Mouse (Mus musculus): ENCODE measurements at regions not wholly inside any gene's neighbourhood (a gene's known extent, or its start where the extent isn't known, plus 50 kb on each side); places are given as distances from the start of the nearest gene placed in this dataset.
A peak's percentile ranks its signal among the peaks of the same experiment; 100 is the strongest.

- 54% methylated on average over 5 of the region's 5 CpGs for WGBS
- DNase-seq: peak; percentile 59
- no peak for ATAC-seq (ENCODE audit: low FRiP score, low TSS enrichment)
Observed at GRCm38 (mm10) chr14:120835758-120836157, 75.3 kb upstream of the Ipo5 start.

GRCm38 (mm10) chr14:120836535-120837316 is 74.3 kb upstream of the Ipo5 start:
- ATAC-seq (ENCODE audit: low FRiP score, low TSS enrichment): no peak
- Histone ChIP-seq H3K27me3 (ENCODE audit: control insufficient read depth, insufficient read depth, low read length) (no peaks in the 10 kb centered on the region), H3K9ac (replicated peaks; ENCODE audit: low read length) (no peak overlapping the region), H3K36me3 (ENCODE audit: control insufficient read depth, insufficient read depth, low read length) (no peaks in the 10 kb centered on the region), H3K9me3 (ENCODE audit: control insufficient read depth, low read length) (no peaks in the 10 kb centered on the region), H3K4me1 (ENCODE audit: control insufficient read depth, insufficient read depth, low read length) (no peaks in the 10 kb centered on the region), H3K4me2 (ENCODE audit: low read length) (no peak overlapping the region), H3K27ac (replicated peaks; ENCODE audit: low read depth, low read length) (no peak overlapping the region), H3K4me3 (replicated peaks; ENCODE audit: low read depth, low read length) (no peak overlapping the region)
- DNase-seq: no peak
- WGBS: 91% methylated on average over 12 of the region's 12 CpGs

More at GRCm38 (mm10) chr14:120835758-120836157, 75.3 kb upstream of the Ipo5 start:
- no peak overlapping the region for H3K27ac ChIP-seq (replicated peaks; ENCODE audit: low read depth, low read length)
- H3K9me3 ChIP-seq (ENCODE audit: control insufficient read depth, low read length): no peaks in the 10 kb centered on the region
- H3K27me3 ChIP-seq (ENCODE audit: control insufficient read depth, insufficient read depth, low read length): no peaks in the 10 kb centered on the region
- H3K9ac ChIP-seq (replicated peaks; ENCODE audit: low read length): no peak overlapping the region
- no peak overlapping the region for H3K4me2 ChIP-seq (ENCODE audit: low read length)
- H3K4me3 ChIP-seq (replicated peaks; ENCODE audit: low read depth, low read length): no peak overlapping the region
- no peaks in the 10 kb centered on the region for H3K4me1 ChIP-seq (ENCODE audit: control insufficient read depth, insufficient read depth, low read length)
- no peaks in the 10 kb centered on the region for H3K36me3 ChIP-seq (ENCODE audit: control insufficient read depth, insufficient read depth, low read length)

DNA sequence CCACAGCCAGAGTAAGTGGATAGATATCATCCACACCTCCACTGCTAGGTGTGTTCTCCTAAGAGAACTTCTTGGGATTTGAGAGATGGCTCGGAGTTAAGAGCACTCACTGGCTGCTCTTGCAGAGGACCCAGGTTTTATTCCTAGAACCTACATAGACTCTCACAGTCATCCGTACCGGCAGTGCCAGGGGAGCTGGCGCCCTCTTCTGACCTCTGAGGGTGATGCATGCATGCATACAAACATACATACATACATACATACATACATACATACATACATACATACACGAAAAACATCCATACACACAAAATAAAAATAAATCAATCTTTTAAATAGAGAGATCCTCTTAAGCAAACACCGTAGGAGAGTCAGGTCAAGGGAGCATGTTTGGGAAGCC is 70.1 kb upstream of the Ipo5 start:
- WGBS: 85% methylated on average over 6 of the region's 6 CpGs
- DNase-seq: no peak
- no peak for ATAC-seq (ENCODE audit: low FRiP score, low TSS enrichment)
- Histone ChIP-seq H3K9ac (replicated peaks; ENCODE audit: low read length) (no peak overlapping the region), H3K4me2 (ENCODE audit: low read length) (no peak overlapping the region), H3K9me3 (ENCODE audit: control insufficient read depth, low read length) (no peaks in the 10 kb centered on the region), H3K4me1 (ENCODE audit: control insufficient read depth, insufficient read depth, low read length) (no peaks in the 10 kb centered on the region), H3K36me3 (ENCODE audit: control insufficient read depth, insufficient read depth, low read length) (no peaks in the 10 kb centered on the region), H3K27ac (replicated peaks; ENCODE audit: low read depth, low read length) (no peak overlapping the region), H3K27me3 (ENCODE audit: control insufficient read depth, insufficient read depth, low read length) (no peaks in the 10 kb centered on the region), H3K4me3 (replicated peaks; ENCODE audit: low read depth, low read length) (no peak overlapping the region)

- H3K9me3 ChIP-seq (ENCODE audit: control insufficient read depth, low read length): no peaks in the 10 kb centered on the region
- WGBS: 93% methylated on average over 6 of the region's 6 CpGs
Observed at GRCm38 (mm10) chr14:120841311-120841710, 69.7 kb upstream of the Ipo5 start.

DNA sequence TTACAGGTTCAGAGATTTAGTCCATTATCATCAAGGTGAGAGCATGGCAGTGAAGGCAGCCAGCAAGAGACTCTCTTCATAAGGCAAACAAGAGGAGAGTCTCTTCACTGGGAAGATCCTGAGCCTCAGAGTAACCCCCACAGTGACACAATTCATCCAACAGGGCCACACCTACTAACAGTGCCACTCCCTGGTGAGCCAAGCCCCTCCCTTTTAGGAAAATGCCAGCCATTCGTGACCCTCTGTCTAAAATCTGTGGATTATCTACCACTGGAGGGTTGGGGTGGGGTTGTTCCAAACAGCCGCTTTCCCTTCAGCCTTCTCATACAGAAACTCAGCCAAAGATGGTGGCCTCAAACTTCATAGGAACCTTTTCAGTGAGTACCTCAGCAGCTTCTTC is 65.9 kb upstream of the Ipo5 start:
- WGBS: 72% methylated on average over 2 of the region's 2 CpGs

More at GRCm38 (mm10) chr14:120841311-120841710, 69.7 kb upstream of the Ipo5 start:
- H3K36me3 ChIP-seq (ENCODE audit: control insufficient read depth, insufficient read depth, low read length): no peaks in the 10 kb centered on the region
- H3K27ac ChIP-seq (replicated peaks; ENCODE audit: low read depth, low read length): no peak overlapping the region
- DNase-seq (no peak), ATAC-seq (ENCODE audit: low FRiP score, low TSS enrichment) (no peak)
- H3K9ac ChIP-seq (replicated peaks; ENCODE audit: low read length): no peak overlapping the region
- no peaks in the 10 kb centered on the region for H3K4me1 ChIP-seq (ENCODE audit: control insufficient read depth, insufficient read depth, low read length)
- H3K4me3 ChIP-seq (replicated peaks; ENCODE audit: low read depth, low read length): no peak overlapping the region
- no peaks in the 10 kb centered on the region for H3K27me3 ChIP-seq (ENCODE audit: control insufficient read depth, insufficient read depth, low read length)
- H3K4me2 ChIP-seq (ENCODE audit: low read length): no peak overlapping the region

DNA sequence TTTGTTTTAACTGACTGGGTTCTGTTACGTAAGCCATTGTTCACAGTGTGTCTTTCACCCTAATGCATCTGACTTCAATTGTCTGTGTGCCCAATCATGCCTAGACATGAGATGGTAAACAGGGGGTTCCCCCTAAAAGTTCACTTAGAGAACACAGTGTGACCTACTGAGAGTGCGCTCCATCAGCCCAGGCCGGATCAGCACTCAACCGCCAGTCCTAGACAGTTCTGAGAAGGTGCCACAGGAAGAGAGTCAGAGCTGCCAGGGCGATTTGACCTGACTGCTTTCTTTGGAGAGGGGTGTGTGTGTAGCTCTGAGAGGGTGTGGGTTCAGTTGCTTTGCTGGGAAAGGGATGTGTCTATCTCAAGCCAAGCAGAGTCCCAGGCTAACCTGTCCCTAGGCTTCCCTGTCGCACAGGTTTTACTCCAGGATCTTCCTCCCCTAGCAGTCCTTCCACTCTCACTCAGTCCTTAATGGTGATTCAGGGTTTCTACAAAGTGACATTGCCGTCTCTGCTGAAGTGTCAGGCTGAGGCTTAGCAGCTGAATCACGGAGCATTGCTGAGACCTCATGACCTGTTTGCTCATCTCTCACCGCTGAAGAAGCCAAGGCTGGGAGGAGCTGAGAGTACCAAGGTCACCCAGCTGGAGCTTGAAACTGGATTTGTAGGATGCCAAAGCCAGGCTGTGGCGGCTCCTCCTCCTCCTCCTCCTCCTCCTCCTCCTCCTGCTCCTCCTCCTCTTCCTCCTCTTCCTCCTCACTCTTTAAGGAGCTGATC is 64.8 kb upstream of the Ipo5 start:
- Histone ChIP-seq H3K9me3 (ENCODE audit: control insufficient read depth, low read length) (no peaks in the 10 kb centered on the region), H3K36me3 (ENCODE audit: control insufficient read depth, insufficient read depth, low read length) (no peaks in the 10 kb centered on the region), H3K27ac (replicated peaks; ENCODE audit: low read depth, low read length) (no peak overlapping the region), H3K27me3 (ENCODE audit: control insufficient read depth, insufficient read depth, low read length) (no peaks in the 10 kb centered on the region), H3K4me3 (replicated peaks; ENCODE audit: low read depth, low read length) (no peak overlapping the region), H3K4me2 (ENCODE audit: low read length) (no peak overlapping the region), H3K4me1 (ENCODE audit: control insufficient read depth, insufficient read depth, low read length) (no peaks in the 10 kb centered on the region), H3K9ac (replicated peaks; ENCODE audit: low read length) (no peak overlapping the region)
- no peak for ATAC-seq (ENCODE audit: low FRiP score, low TSS enrichment)
- WGBS: 57% methylated on average over 10 of the region's 10 CpGs
- no peak for DNase-seq

More for the DNA sequence above, 65.9 kb upstream of the Ipo5 start:
- Histone ChIP-seq H3K9me3 (ENCODE audit: control insufficient read depth, low read length) (no peaks in the 10 kb centered on the region), H3K27me3 (ENCODE audit: control insufficient read depth, insufficient read depth, low read length) (no peaks in the 10 kb centered on the region), H3K4me3 (replicated peaks; ENCODE audit: low read depth, low read length) (no peak overlapping the region), H3K4me2 (ENCODE audit: low read length) (no peak overlapping the region), H3K4me1 (ENCODE audit: control insufficient read depth, insufficient read depth, low read length) (no peaks in the 10 kb centered on the region), H3K36me3 (ENCODE audit: control insufficient read depth, insufficient read depth, low read length) (no peaks in the 10 kb centered on the region), H3K27ac (replicated peaks; ENCODE audit: low read depth, low read length) (no peak overlapping the region), H3K9ac (replicated peaks; ENCODE audit: low read length) (no peak overlapping the region)
- DNase-seq (no peak), ATAC-seq (ENCODE audit: low FRiP score, low TSS enrichment) (no peak)

GRCm38 (mm10) chr14:120847006-120847405 is 64.0 kb upstream of the Ipo5 start:
- 69% methylated on average over 5 of the region's 5 CpGs for WGBS
- Histone ChIP-seq H3K9ac (replicated peaks; ENCODE audit: low read length) (no peak overlapping the region), H3K36me3 (ENCODE audit: control insufficient read depth, insufficient read depth, low read length) (no peaks in the 10 kb centered on the region)

DNA sequence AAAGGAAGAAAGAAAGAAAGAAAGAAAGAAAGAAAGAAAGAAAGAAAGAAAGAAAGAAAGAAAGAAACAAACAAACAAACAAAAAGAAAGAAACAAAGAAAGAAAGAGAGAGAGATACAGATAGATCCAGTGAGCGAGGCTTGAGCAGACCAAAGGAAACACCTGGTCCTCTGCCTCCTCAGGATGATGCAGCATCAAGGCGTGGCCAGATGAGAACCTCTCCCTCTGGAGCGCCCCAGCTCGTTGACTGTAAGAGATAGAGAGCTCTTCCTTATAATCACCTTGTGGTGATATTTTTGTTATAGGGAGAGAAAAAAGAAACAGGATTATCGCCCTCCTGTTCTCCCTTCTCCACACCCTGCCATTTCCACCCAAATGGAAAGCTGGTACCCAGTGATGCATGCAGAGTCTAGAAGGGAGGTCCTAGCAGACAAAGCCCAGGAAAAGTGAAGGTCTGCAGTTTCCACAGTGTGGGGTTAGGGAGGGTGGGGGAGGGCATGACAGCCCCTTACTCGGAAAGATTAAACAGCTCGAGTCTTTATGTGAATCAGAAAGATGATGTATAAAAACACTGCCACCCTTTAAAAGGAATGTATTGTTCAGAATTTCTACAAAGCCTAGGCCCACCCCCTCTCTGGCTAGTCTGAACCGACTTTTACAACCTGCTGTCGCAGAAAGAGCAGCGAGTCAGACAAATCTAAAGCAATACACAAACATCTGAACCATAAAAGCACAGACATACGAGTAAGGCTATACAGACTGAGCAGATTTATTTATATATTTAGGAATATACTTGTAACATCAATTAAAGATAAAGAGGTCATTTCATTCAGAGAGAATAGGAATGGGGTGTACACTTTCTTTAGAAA is 62.7 kb upstream of the Ipo5 start:
- no peak overlapping the region for H3K4me2 ChIP-seq (ENCODE audit: low read length)
- no peaks in the 10 kb centered on the region for H3K36me3 ChIP-seq (ENCODE audit: control insufficient read depth, insufficient read depth, low read length)
- WGBS: 31% methylated on average over 11 of the region's 11 CpGs
- H3K27ac ChIP-seq (replicated peaks; ENCODE audit: low read depth, low read length): no peak overlapping the region
- H3K4me3 ChIP-seq (replicated peaks; ENCODE audit: low read depth, low read length): no peak overlapping the region
- DNase-seq (no peak), ATAC-seq (ENCODE audit: low FRiP score, low TSS enrichment) (no peak)
- no peak overlapping the region for H3K9ac ChIP-seq (replicated peaks; ENCODE audit: low read length)
- H3K27me3 ChIP-seq (ENCODE audit: control insufficient read depth, insufficient read depth, low read length): no peaks in the 10 kb centered on the region
- no peaks in the 10 kb centered on the region for H3K9me3 ChIP-seq (ENCODE audit: control insufficient read depth, low read length)
- H3K4me1 ChIP-seq (ENCODE audit: control insufficient read depth, insufficient read depth, low read length): no peaks in the 10 kb centered on the region

More at GRCm38 (mm10) chr14:120847006-120847405, 64.0 kb upstream of the Ipo5 start:
- no peaks in the 10 kb centered on the region for H3K27me3 ChIP-seq (ENCODE audit: control insufficient read depth, insufficient read depth, low read length)
- H3K4me1 ChIP-seq (ENCODE audit: control insufficient read depth, insufficient read depth, low read length): no peaks in the 10 kb centered on the region
- no peaks in the 10 kb centered on the region for H3K9me3 ChIP-seq (ENCODE audit: control insufficient read depth, low read length)
- no peak overlapping the region for H3K4me2 ChIP-seq (ENCODE audit: low read length)
- H3K27ac ChIP-seq (replicated peaks; ENCODE audit: low read depth, low read length): no peak overlapping the region
- no peak for DNase-seq
- no peak for ATAC-seq (ENCODE audit: low FRiP score, low TSS enrichment)
- no peak overlapping the region for H3K4me3 ChIP-seq (replicated peaks; ENCODE audit: low read depth, low read length)
